Mouse (Mus musculus): Measurements from ENCODE around the gene Art2b.
A peak's percentile ranks its signal among the peaks of the same experiment; 100 is the strongest.
"Not testable (repeated sequence)": the region's sequence is repeated elsewhere in the genome, so short reads cannot be mapped to it uniquely, and the experiment has no call there.

The Art2b gene

DNA sequence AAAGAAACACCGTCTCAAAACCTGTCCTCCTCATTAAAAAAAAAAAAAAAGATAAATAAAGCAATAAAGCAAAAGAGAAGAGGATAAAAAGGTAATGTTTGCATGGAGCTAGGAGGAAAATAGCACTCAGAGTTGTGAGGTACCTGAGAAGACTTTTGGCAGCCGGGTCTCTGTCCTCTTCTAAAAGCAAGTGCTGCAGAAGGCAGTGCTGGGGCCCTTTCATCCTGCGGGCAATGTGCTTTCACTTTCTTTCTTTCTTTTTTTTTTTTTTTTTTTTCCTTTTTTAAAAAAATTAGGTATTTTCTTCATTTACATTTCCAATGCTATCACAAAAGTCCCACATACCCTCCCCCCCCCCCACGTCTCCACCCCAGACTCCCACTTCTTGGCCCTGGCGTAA lies at the start of gene Art2b:
Gene Art2b (minus strand): TSS at position 193 of the 400 bp plus-strand sequence.
- no peak for DNase-seq

DNA sequence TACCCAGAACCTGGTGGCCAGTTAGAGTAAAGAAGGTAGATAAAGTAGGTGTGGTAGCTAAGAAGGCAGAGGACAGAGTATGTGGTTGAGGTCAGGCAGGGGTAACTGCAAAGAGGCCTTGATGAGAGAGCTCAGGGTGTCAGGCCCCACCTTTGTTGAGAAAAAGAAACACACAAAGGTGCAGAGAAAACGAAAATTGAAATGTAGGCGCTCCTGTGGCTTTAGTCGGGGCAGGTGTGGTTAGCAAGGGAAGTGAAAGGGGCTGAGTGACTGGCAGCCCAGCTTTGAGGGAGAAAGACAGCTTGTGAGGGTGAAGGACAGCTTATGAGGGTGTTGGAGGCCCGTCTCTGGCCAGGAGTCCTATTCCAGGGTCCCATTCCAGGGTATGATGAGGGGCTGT lies 49.1 kb upstream of the Art2b start:
- DNase-seq, result no peak

- DNase-seq, result no peak
Measured at GRCm38 (mm10) chr7:101633629-101634177, 48.3 kb upstream of the Art2b start.

GRCm38 (mm10) chr7:101628481-101628880 lies 43.1 kb upstream of the Art2b start:
- DNase-seq, result no peak

DNA sequence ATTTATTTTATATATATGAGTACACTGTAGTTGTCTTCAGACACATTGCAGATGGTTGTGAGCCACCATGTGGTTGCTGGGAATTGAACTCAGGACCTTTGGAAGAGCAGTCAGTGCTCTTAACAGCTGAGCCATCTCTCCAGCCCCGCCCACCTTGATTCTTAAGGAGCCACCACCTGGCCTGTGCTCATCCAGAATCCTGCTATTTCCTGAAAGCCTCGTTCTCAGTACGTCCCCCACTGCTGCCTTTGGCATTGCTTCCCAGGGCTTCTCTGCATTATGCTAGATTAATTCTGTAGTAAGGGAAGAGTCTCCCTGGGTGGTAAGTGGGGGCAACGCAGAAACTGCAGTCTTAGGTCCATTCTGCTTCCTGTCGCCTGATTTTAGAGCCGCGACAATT lies 41.8 kb upstream of the Art2b start:
- not testable (repeated sequence) for DNase-seq

DNA sequence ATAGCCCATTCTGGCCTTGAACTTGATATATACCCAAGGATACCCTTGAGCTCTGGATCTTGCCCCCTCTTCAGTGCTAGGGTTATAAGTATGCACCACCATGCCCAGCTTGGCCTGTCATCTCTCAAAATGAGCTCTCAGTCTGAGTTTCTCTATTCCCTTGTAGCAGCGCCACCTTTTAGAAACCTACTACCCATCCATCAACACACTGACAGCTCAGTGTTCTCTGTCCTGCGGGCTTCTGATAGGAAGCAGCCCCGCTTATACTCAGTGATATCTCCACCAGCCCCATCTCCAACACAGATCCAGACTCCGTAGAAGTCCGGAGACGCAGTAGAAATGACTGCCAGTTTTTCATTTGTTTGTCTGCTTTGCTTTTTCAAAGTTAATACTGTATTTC lies 38.9 kb upstream of the Art2b start:
- DNase-seq, result no peak

DNA sequence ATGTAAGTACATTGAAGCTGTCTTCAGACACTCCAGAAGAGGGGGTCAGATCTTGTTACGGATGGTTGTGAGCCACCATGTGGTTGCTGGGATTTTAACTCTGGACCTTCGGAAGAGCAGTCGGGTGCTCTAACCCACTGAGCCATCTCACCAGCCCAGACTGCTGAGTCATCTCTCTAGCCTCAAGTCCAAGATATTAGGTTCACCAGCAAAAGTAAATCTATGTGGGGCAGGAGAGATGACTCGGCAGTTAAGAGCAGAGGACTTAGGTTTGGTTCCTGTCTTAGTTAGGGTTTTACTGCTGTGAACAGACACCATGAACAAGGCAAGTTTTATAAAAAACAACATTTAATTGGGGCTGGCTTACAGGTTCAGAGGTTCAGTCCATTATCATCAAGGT lies 36.5 kb upstream of the Art2b start:
- not testable (repeated sequence) for DNase-seq

- peak; percentile 37 for DNase-seq
Measured at GRCm38 (mm10) chr7:101620373-101620772, 35.0 kb upstream of the Art2b start.

DNA sequence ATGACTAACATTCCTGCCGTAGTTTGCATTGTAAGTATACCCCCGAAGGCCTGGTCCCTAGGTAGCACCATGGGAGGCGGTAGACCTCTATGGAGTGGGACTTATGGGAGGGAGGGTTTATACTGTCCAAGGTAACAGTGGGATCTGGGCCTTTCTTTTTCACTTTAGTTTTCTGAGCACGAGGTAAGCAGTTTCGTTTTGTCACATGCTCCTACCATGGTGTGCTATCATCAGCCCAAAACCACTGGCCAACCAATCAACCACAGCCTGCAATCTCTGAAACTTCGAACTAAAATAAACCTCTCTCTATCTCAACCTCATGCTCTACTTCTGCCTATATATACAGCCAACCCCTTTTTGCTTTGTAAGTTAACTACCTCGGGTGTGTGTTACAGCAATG lies 32.9 kb upstream of the Art2b start:
- no peak for DNase-seq

DNA sequence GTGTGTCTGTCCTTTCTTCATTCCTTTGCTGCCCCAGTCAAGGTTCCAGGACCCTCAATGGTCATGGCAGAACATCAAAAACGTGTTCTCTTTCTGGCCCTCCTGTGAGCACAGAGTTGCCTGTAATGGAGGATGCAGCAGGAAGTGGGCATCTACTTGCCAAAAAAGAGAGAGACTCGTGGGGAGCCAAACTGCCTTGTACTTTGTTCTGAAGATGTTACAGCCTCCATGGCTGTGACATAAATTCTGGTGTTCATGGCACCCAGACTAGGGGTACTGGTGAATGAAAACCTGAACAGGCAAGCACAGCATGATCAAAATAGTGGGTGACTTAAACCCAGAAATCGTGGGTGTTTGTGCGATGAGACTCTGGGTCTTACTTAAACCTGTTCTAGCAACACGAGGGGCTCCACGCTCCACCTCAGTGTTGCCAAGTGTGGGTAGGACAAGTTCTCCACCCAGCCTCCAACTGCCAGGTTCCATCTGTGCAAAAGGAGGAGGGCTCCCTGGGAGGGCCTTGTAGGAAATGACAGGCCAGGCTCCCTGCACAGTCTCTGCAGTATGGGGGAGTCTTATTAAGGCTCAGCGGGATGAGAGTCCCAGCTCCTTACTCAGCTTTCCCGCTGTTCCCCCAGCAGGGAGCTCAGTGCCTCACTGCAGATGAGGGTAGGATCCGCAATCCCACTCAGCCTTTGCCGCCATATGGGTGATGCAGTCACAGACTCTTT lies 32.2 kb upstream of the Art2b start:
- no peak for DNase-seq

DNA sequence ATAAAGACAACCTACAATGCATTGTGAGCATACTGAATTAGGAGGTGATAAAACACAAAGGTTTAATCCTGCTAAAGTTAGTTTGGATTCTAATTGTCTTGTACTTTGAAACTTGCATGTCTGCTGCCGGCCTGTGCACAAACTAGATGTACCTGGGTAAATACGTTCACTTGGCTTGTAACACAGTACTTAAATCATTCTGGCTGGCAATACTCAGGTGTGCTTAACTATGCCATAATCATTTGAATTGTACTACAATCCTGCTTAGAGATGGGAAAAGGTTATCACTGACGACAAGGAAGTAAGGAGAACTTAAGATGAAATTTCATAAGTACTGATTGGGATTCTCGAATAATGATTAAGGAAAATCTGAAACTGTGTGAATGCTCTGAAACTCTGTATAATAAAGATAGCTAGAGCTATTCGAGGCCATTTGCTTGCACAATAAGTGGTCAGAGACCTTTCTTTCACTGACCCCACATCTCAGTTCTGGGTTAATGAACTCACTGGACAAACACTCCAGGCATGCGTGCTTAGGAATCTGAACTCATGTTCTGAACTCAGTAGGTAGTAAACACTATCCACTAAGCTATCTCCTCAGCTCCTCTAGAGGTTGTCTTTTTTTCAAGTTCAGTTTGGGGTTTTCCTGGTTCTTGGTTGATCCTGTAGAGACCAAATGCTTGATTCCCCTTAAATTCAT lies 30.9 kb upstream of the Art2b start:
- DNase-seq, result no peak

DNA sequence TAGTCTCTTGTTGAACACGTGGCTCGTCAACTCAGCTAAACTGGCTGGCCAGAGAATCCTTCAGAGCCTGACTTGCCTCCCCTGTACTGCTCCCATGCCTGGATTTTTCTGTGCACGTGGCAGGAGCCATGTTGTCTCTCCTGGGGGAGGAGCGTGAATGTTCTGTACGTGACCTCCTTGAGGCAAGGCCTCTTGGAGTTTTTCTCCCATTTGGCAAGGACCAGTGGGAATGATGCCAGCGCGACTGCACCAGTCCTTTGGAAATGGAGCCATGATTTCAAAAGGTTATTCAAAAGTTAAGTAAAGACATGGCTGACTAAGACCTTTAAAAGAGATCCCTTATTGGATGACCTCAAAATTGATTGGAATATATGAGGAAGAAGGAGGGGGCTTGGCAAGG lies 30.0 kb upstream of the Art2b start:
- DNase-seq, result peak; percentile 12

DNA sequence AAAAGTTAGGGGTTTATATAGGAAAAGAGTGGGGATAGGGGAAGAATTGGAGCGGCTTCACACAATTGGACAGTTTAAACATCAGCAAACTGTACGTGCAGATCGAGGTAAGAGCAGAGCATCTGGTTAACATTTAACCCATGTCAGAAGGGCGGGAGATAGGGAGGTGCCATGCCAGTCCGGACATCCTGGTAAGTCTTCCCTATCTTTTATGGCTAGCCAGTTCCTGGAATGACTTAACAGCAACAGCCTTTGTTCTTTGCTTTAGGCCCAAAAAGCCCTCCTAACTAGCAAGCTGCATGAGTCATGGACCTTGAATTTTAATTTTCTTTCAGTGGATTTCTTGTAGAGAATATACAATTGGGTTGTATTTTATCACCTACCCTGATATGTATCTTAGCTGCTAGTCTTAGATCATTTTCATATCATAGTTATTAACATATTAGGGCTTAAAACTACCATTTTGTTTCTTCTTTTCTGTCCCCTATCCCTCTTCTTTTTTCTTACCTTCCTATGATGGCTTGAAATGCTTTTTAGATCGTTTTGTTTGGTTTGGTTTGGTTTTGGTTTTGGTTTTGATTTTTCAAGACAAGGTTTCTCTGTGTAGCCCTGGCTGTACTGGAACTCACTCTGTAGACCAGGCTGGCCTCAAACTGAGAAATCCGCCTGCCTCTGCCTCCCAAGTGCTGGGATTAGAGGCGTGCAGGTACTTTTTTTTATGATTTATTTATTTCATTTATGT lies 27.6 kb upstream of the Art2b start:
- not testable (repeated sequence) for DNase-seq

DNA sequence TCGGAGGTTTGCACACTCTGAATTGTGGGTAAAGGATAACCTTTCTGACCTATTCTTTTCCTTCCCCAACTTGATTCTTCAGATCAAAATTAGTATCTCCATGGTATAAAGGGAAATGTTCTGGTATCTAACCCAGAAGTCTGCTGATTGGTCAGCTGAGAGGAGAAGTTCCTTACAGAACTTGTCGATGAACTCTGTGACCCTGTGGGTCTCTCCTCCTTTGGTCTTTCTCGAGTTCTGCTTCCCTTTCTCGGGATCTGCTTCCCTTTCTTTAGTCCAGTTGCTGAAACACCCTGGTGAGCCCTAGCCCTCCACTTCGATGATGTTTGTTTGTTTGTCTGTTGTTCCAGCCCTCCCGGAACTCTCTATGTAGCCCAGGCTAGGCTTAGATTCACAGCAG lies 22.4 kb upstream of the Art2b start:
- peak; percentile 8 for DNase-seq

- no peak for DNase-seq
Measured at GRCm38 (mm10) chr7:101600406-101600805, 15.0 kb upstream of the Art2b start.

GRCm38 (mm10) chr7:101598482-101598881 lies 13.1 kb upstream of the Art2b start:
- DNase-seq, result no peak

GRCm38 (mm10) chr7:101594969-101595368 lies 9.6 kb upstream of the Art2b start:
- no peak for DNase-seq

DNA sequence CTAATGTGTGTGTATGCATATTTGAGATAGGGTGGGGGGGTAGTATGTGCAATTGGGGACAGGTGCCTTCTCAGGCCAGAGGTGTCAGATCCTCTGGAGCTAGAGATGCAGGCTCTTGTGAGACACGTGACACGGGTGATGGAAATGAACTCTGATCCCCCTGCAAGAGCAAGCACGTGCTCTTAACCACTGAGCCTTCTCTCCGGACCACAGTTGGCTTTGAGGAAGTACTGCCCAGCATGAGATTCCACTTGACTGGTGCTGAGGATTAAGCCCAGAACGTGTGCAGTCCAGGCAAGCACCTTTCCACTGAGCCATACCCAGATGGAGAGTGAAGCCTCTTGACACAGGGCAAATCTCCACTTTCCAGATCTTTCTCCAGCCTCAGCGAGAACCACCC lies 1.1 kb downstream of the Art2b start:
- peak; percentile 4 for DNase-seq

GRCm38 (mm10) chr7:101582012-101582411 lies 3.4 kb downstream of the Art2b start:
- no peak for DNase-seq

GRCm38 (mm10) chr7:101580863-101581262 lies 4.5 kb downstream of the Art2b start:
- not testable (repeated sequence) for DNase-seq

DNA sequence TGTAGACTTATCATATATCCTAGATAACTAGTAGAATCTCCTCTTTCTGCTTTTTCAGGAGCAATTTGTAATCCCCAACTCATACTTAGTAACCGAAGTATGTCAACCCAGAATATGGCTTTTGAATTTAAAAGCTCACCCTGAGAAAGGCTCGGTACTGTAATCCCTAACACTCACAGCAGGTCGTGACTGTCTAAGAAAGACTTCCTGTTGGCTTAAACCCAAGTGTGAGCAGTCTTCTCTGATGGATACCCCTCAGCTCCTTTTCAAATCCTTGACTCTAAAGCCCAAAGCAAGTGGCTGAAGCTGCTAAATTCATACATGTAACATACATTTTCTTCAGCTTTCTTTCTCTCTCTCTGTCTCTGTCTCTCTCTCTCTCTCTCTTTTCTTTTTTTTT lies 11.0 kb downstream of the Art2b start:
- DNase-seq, result no peak

- not testable (repeated sequence) for DNase-seq
Measured at GRCm38 (mm10) chr7:101573636-101574035, 11.8 kb downstream of the Art2b start.

- no peak for DNase-seq
Measured at GRCm38 (mm10) chr7:101564086-101564485, 21.3 kb downstream of the Art2b start.

- not testable (repeated sequence) for DNase-seq
Measured at GRCm38 (mm10) chr7:101559393-101559792, 26.0 kb downstream of the Art2b start.

Measured in kidney, adult 9 months (tissue).